Mouse (Mus musculus) neural tube, embryonic 14.5 days (tissue): Measurements from ENCODE around the gene E2f2. TPM values are rescaled to one million over a fixed set of nuclear protein-coding genes. Genes with fewer than 3 reads are reported as not detected.

ENCODE experiments used
- ATAC-seq: fragments of 200-750 bp; cut with Nextera tagmentation; 2 replicates; pipeline ENCODE4 v1.8.0; 2017; ENCODE audit warnings: low read depth, mild to moderate bottlenecking, moderate TSS enrichment, moderate library complexity
- H3K27ac ChIP-seq: fragments of 300-500 bp; sonication (generic); 2 replicates; pipeline ENCODE4 v1.5.1; 2014; ENCODE audit warnings: low read depth, mild to moderate bottlenecking, control low read depth, low read length, moderate library complexity, mixed read lengths
- H3K27me3 ChIP-seq: fragments of 300-500 bp; sonication (generic); 2 replicates; pipeline ENCODE4 v1.6.1; 2014; ENCODE audit warnings: low read length; ENCODE audit not compliant: control insufficient read depth, insufficient read depth
- H3K36me3 ChIP-seq: fragments of 300-500 bp; sonication (generic); 2 replicates; pipeline ENCODE4 v1.6.1; 2014; ENCODE audit warnings: low read length, mixed read lengths; ENCODE audit not compliant: control insufficient read depth, insufficient read depth
- H3K4me1 ChIP-seq: fragments of 300-500 bp; sonication (generic); 2 replicates; pipeline ENCODE4 v1.6.1; 2014; ENCODE audit warnings: low read length; ENCODE audit not compliant: control insufficient read depth, insufficient read depth
- H3K4me2 ChIP-seq: fragments of 300-500 bp; sonication (generic); 2 replicates; pipeline ENCODE4 v1.6.1; 2014; ENCODE audit warnings: mild to moderate bottlenecking, low read depth, low read length, control low read depth
- H3K4me3 ChIP-seq: fragments of 300-500 bp; sonication (generic); 2 replicates; pipeline ENCODE4 v1.5.1; 2014; ENCODE audit warnings: low read depth, low read length, control low read depth, mixed read lengths
- H3K9ac ChIP-seq: fragments of 300-500 bp; sonication (generic); replicated peaks from 2 replicates; pipeline ENCODE4 v1.6.1; 2014; ENCODE audit warnings: low read depth, mild to moderate bottlenecking, control low read depth, low read length, mixed read lengths
- H3K9me3 ChIP-seq: fragments of 300-500 bp; sonication (generic); 2 replicates; pipeline ENCODE4 v1.6.1; 2016; ENCODE audit warnings: low read length; ENCODE audit not compliant: control insufficient read depth
- WGBS: fragments of 180-500 bp; shearing (Covaris S2); extraction: QIAGEN DNeasy Blood & Tissue Kit; methylation state at CpG from one replicate; pipeline ENCODE4 v1.1.7; 2014; 5-methylcytosine and 5-hydroxymethylcytosine counted together
- polyA plus RNA-seq: library from polyadenylated mRNA; unstranded; fragments of >200 nt; fragmentation: Nextera tagmentation; extraction: Ambion mirVana; gene quantifications from 2 replicates; pipeline ENCODE4 v1.2.1, GENCODE M21; 2014

The E2f2 gene
- polyA plus RNA-seq, 1 experiment from 2014 or later: 1.4 TPM

DNA sequence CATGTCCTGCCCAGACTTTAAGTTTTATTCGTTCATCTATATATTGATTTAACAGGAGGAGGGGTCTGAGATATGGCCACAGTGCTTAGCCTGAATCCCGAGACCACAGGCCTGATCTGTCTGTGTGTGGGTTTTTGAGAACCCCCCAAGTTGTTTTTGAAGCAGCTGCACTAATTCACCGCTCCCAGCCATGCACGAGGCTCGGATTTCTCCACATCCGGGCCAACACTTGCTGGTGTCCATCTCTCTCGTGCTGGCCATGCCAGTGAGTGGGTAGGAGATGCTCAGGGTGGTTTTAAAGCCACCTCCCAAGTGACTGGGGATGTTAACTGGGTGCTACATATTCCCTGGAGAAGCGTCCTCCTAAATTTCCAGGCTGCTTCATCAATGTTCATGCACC lies 7.2 kb upstream of the E2f2 start:
- Histone ChIP-seq H3K9ac (no peak overlapping the region), H3K27me3 (no peaks in the 10 kb centered on the region), H3K36me3 (no peaks in the 10 kb centered on the region), H3K4me2 (no peak overlapping the region), H3K27ac (no peak overlapping the region), H3K4me3 (no peak overlapping the region), H3K4me1 (no peaks in the 10 kb centered on the region), H3K9me3 (no peaks in the 10 kb centered on the region)
- no peak for ATAC-seq
- WGBS: 83% methylated on average over 8 of the region's 8 CpGs

DNA sequence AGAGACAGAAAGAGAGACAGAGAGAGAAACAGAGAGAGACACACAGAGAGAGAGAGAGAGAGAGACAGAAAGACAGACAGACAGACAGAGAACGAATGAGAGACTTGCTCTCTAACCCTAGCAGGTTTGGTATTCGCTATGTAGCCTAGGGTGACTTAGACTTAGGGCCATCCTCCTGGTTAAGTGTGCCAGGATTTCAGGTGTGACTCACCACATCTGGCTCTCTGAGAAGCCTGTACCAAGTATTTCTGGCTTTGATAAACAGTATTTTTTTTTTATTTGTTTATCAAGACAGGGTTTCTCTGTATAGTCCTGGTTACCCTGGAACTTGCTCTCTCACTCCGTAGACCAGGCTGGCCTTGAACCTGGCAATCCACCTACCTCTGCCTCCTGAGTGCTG lies 4.5 kb upstream of the E2f2 start:
- Histone ChIP-seq H3K4me1 (peaks cover 4% of the 10 kb centered on the region; the same call in 1 of the 2 replicates), H3K4me2 (no peak overlapping the region), H3K36me3 (no peaks in the 10 kb centered on the region), H3K27me3 (no peaks in the 10 kb centered on the region), H3K27ac (no peak overlapping the region), H3K9me3 (no peaks in the 10 kb centered on the region), H3K4me3 (no peak overlapping the region), H3K9ac (no peak overlapping the region)
- WGBS: 83% methylated on average over 3 of the region's 3 CpGs
- no peak for ATAC-seq

DNA sequence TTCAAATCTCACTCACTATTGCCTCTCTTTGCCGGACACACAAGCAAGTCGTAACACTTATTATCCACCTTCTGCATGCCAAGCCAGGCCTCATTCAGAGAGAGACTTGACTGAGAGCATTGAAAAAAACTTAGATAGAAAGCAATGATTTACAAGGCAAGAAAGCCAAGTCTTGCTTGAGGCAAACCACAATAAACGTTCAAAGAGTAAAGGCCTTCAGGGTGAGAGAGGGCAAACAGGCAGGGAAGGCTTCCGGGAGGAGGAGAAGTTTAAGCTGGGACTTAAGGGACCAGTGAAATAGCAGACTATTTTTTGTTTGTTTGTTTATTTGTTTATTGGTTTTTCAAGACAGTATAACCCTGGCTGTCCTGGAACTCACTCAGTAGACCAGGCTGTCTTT lies 1.8 kb upstream of the E2f2 start:
- Histone ChIP-seq H3K27ac (no peak overlapping the region), H3K4me1 (peaks cover 4% of the 10 kb centered on the region; the same call in 1 of the 2 replicates), H3K4me2 (no peak overlapping the region), H3K27me3 (no peaks in the 10 kb centered on the region), H3K36me3 (no peaks in the 10 kb centered on the region), H3K4me3 (no peak overlapping the region), H3K9ac (no peak overlapping the region), H3K9me3 (no peaks in the 10 kb centered on the region)
- WGBS: 66% methylated on average over 4 of the region's 4 CpGs
- ATAC-seq: no peak

DNA sequence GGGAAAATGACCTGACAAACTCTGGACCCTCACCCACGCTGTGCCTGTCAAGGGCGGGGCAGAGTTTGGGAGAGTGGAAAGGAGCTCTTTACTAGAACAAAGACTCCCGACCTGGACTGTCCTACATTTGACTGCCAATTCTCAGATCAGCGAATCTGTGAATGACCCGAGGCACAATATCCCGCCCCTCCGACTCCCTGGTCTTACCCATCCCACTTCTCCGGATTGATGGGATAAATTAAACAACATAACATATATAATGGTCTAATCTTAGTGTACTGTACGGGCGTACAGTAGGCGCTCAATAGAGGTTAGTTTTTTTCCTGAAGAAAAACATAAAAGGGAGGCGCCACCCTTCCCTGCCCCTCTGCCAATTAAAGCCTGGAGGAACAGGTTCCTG lies 739 bp upstream of the E2f2 start:
- peak overlapping the region; percentile 100 for H3K4me2 ChIP-seq
- no peaks in the 10 kb centered on the region for H3K27me3 ChIP-seq
- H3K4me3 ChIP-seq: peak overlapping the region; percentile 54
- peak; percentile 52; the same call in 1 of the 2 replicates for ATAC-seq
- no peaks in the 10 kb centered on the region for H3K36me3 ChIP-seq
- H3K9ac ChIP-seq: peak overlapping the region; percentile 62; the same call in 1 of the 2 replicates
- no peaks in the 10 kb centered on the region for H3K9me3 ChIP-seq
- H3K4me1 ChIP-seq: peaks cover 4% of the 10 kb centered on the region; the same call in 1 of the 2 replicates
- no peak overlapping the region for H3K27ac ChIP-seq
- 13% methylated on average over 12 of the region's 12 CpGs for WGBS

DNA sequence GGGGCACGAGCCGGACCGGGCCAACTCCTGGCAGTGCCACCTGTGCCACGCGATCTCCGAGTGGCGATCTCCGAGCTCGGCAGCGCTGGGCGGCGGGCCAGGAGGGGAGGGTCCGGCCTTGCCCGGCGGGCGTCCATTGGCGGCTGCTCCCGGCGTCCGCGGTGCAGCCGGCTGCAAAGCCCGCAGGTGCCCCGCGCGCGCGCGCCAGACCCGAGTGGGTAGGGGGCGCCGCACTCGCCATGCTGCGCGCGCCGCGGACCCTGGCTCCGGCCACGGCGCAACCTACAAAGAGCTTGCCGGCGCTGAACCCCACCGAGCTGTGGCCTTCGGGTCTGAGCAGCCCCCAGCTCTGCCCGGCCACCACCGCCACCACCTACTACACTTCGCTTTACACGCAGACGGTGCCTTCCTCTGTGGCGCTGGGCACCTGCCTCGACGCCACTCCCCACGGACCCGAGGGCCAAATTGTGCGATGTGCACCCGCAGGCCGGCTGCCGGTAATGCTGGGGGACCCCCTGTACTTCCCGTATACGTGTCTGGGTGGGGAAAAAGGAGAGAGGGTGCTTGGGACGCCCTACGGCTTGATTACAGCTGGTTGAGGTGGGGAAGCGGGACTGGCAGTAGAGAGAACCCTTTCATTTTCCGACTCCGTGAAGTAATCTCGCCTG lies 482 bp downstream of the E2f2 start:
- peak overlapping the region; percentile 54 for H3K4me3 ChIP-seq
- no peaks in the 10 kb centered on the region for H3K9me3 ChIP-seq
- peak overlapping the region; percentile 100 for H3K4me2 ChIP-seq
- no peaks in the 10 kb centered on the region for H3K36me3 ChIP-seq
- H3K27ac ChIP-seq: no peak overlapping the region
- peak; percentile 52 for ATAC-seq
- peak overlapping the region; percentile 41 for H3K9ac ChIP-seq
- 0% methylated on average over 54 of the region's 67 CpGs for WGBS
- peaks cover 6% of the 10 kb centered on the region; the same call in 1 of the 2 replicates for H3K4me1 ChIP-seq
- H3K27me3 ChIP-seq: no peaks in the 10 kb centered on the region

DNA sequence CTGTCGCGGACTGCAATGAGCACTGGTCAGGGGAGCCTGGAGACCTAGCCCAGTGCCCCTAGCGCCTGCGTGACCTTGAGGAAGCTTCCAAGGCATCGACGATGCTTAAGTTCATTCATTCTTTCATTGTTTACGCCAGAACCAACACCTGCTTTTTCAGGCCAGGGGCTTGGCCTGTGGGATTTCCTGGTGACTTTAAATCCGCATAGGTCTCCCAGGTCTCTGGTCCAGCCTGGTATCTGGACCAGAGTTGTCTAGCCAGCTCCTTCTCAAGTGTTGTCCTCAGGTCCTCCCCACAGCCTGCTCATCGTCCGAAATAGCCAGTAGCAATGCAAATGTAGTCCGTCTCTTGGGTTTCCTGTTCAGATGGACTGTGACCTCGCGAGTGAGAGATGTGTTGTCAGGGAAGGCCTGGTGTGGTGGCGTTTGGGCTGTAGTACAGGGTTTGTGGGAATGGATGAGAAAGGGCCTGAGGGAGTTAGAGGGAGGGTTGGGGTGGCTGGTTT lies 1.1 kb downstream of the E2f2 start:
- 3% methylated on average over 14 of the region's 14 CpGs for WGBS

DNA sequence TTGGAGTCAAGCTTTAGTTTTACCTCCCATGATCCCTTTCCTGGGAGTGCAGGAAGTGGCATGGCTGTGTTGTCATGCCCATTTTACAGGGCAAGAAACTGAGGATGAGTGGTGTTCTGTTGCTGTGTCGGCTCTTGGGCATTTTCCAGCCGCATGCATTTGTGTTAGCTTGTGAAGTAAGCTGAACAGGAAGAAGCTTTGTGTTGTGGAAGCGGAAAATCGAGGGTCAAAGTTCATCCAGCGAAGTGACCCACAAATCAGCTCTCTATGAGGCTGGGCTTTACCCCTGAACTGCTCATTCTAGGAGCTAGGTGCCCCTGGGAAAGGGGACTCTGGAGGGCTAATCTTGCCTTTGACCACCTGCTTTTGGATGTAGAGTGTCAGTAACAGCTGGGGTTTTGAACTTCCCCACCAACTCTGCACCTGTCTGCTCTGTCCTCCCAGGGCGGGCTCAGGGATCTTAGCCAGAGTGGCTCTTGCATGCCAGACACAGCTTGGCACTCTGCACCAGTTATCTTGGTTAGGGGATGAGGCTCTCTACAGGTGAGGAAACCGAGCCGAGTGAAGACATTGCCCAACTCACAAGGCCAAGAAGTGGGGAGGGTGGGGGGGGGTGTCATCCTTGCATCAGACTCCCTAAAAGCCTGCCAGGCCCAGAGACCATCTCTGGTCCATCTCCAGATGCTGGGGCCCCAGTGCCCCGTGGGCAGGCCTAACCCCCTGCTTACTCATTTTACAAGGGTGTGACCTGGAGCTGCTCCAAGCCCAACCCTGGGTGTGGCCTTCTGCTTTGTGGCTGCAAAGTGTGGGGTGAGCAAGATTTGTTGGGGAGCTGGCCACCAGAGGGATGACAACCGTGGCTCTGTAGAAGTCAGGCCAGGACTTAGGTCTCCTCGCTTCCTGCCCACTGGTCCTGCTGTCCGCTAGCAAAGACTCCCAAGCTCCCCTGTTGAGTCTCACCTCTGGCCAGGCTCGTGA lies 2.3 kb downstream of the E2f2 start:
- no peaks in the 10 kb centered on the region for H3K27me3 ChIP-seq
- H3K4me1 ChIP-seq: peaks cover 10% of the 10 kb centered on the region; the same call in 1 of the 2 replicates
- no peak overlapping the region for H3K4me3 ChIP-seq
- no peaks in the 10 kb centered on the region for H3K9me3 ChIP-seq
- H3K27ac ChIP-seq: no peak overlapping the region
- H3K4me2 ChIP-seq: no peak overlapping the region
- WGBS: 63% methylated on average over 13 of the region's 13 CpGs
- no peak for ATAC-seq
- no peaks in the 10 kb centered on the region for H3K36me3 ChIP-seq
- H3K9ac ChIP-seq: no peak overlapping the region

More for the DNA sequence above, 1.1 kb downstream of the E2f2 start:
- Histone ChIP-seq H3K9ac (peak overlapping the region; percentile 41; the same call in 1 of the 2 replicates), H3K4me1 (peaks cover 10% of the 10 kb centered on the region; the same call in 1 of the 2 replicates), H3K27ac (no peak overlapping the region), H3K27me3 (no peaks in the 10 kb centered on the region), H3K36me3 (no peaks in the 10 kb centered on the region), H3K4me2 (peak overlapping the region; percentile 100), H3K9me3 (no peaks in the 10 kb centered on the region), H3K4me3 (peak overlapping the region; percentile 54)
- no peak for ATAC-seq

DNA sequence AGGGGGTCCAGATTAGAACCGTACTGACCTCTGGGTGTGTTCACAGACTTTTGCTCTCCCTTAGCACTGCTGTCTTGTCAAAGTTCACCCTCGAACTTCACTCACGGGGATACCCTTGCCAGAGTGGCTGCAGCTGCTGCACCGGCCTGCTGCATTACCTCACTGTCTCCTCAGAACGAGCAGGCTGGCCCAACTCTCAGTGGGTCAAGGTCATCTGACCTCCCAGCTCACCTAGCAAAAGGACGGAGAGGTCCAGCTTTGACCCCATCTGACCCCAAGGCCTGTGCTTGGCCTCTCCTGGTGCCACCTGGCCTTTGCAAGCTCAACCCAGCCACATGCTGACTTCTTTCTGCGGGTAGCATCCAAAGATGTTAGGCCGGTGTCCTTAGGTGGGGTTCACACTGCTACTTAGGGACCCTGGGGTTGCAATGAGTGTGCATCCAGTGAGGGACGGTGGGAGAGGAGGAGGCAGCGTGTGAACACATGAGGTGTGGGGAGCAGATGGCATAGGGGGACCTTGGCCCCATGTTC lies 3.9 kb downstream of the E2f2 start:
- H3K27ac ChIP-seq: no peak overlapping the region
- H3K4me2 ChIP-seq: no peak overlapping the region
- no peak for ATAC-seq
- 75% methylated on average over 10 of the region's 10 CpGs for WGBS
- H3K36me3 ChIP-seq: no peaks in the 10 kb centered on the region
- H3K4me1 ChIP-seq: peaks cover 17% of the 10 kb centered on the region; the same call in 1 of the 2 replicates
- no peaks in the 10 kb centered on the region for H3K9me3 ChIP-seq
- H3K4me3 ChIP-seq: no peak overlapping the region
- H3K27me3 ChIP-seq: no peaks in the 10 kb centered on the region
- no peak overlapping the region for H3K9ac ChIP-seq
